Comparison of ENCODE assay signal across 13 mouse cellular contexts in genomic region chr5:125138841-125139430, GRCm38 (mm10). TPM values are rescaled to one million over a fixed set of nuclear protein-coding genes. Genes with fewer than 3 reads are reported as not detected.
DNase-seq lines count a peak whose midpoint lies in the region; ATAC-seq and TF ChIP-seq lines count a peak whose summit lies in the region.
"Had no signal": no experiment of that assay in that cellular context is flagged by ENCODE, and none has a peak within 500 bp of the region (broad histone marks: within the 10 kb centered on the region; RNA-seq: fewer than 3 reads in every experiment).

No protein-coding gene starts in this region.

- peak; percentile 94 for DNase-seq in heart, adult 11 months
- no peak for DNase-seq in heart, adult 9 months (ENCODE audit: low spot score in 2 of 2)
- no peak for DNase-seq in lung, embryonic 14.5 days
- no peak for DNase-seq in lung, adult 2 months
- peak; percentile 50 for DNase-seq in hindbrain, postnatal 0 days (ENCODE audit: low spot score)
- DNase-seq in liver, embryonic 11.5 days (ENCODE audit: low spot score): no peak
- DNase-seq in spleen, adult 18-20 months: no peak
- DNase-seq: B cell, adult 2 months; kidney, adult 11 months; lung, postnatal 36 days; retina, postnatal 1 day had no signal

- no peak for TF ChIP-seq POLR2A in lung, adult 2 months (IDR thresholded peaks at IDR 0.05; ENCODE audit: borderline replicate concordance, extremely low read depth, low read depth, low read length)
- no peak for TF ChIP-seq POLR2A in olfactory bulb, adult 2 months (IDR thresholded peaks at IDR 0.05; ENCODE audit: insufficient read depth, low read depth, low read length)

- no peak overlapping the region for H3K27ac ChIP-seq in lung, embryonic 14.5 days (ENCODE audit: low read depth)
- peak overlapping the region; percentile 92 for H3K27ac ChIP-seq in hindbrain, postnatal 0 days
- H3K27ac ChIP-seq in olfactory bulb, adult 2 months (ENCODE audit: insufficient read depth, low read depth, low read length): peak overlapping the region; percentile 100
- H3K27ac ChIP-seq in liver, embryonic 11.5 days (ENCODE audit: low read depth, low read length): no peak overlapping the region; the same call in 1 of the 2 replicates

- H3K4me1 ChIP-seq in lung, embryonic 14.5 days (ENCODE audit: insufficient read depth): peaks cover 79% of the 10 kb centered on the region
- peaks cover 54% of the 10 kb centered on the region for H3K4me1 ChIP-seq in lung, adult 2 months (ENCODE audit: control insufficient read depth, insufficient read depth, low read length)
- H3K4me1 ChIP-seq in hindbrain, postnatal 0 days (ENCODE audit: insufficient read depth, low read length): peaks cover 64% of the 10 kb centered on the region
- H3K4me1 ChIP-seq in olfactory bulb, adult 2 months (ENCODE audit: control insufficient read depth, insufficient read depth, low read length): peaks cover 91% of the 10 kb centered on the region
- peaks cover 64% of the 10 kb centered on the region for H3K4me1 ChIP-seq in liver, embryonic 11.5 days (replicated peaks; ENCODE audit: control insufficient read depth, insufficient read depth, low read length)

- peak overlapping the region; percentile 85 for H3K4me2 ChIP-seq in lung, embryonic 14.5 days
- 0 out of 2 replicates have a peak overlapping the region, but pooled peaks have one; percentile 7 for H3K4me2 ChIP-seq in hindbrain, postnatal 0 days (ENCODE audit: low read depth, low read length)
- H3K4me2 ChIP-seq in liver, embryonic 11.5 days: no peak overlapping the region

- no peaks in the 10 kb centered on the region for H3K9me3 ChIP-seq in lung, embryonic 14.5 days (ENCODE audit: low read depth, low read length)
- no peaks in the 10 kb centered on the region for H3K9me3 ChIP-seq in hindbrain, postnatal 0 days (ENCODE audit: low read length)
- H3K9me3 ChIP-seq in liver, embryonic 11.5 days (ENCODE audit: control insufficient read depth, low read length): no peaks in the 10 kb centered on the region

- no peaks in the 10 kb centered on the region for H3K27me3 ChIP-seq in lung, embryonic 14.5 days (ENCODE audit: insufficient read depth, low read length)
- H3K27me3 ChIP-seq in hindbrain, postnatal 0 days (ENCODE audit: insufficient read depth, low read length): no peaks in the 10 kb centered on the region
- no peaks in the 10 kb centered on the region for H3K27me3 ChIP-seq in liver, embryonic 11.5 days (replicated peaks; ENCODE audit: control insufficient read depth, insufficient read depth, low read length)
- H3K27me3 ChIP-seq: Patski had no signal

- no peaks in the 10 kb centered on the region for H3K36me3 ChIP-seq in lung, embryonic 14.5 days (ENCODE audit: insufficient read depth)
- H3K36me3 ChIP-seq in hindbrain, postnatal 0 days (ENCODE audit: insufficient read depth, low read length): no peaks in the 10 kb centered on the region
- H3K36me3 ChIP-seq in liver, embryonic 11.5 days (ENCODE audit: control insufficient read depth, insufficient read depth, low read length): no peaks in the 10 kb centered on the region

- no peak overlapping the region for H3K9ac ChIP-seq in lung, embryonic 14.5 days
- H3K9ac ChIP-seq in hindbrain, postnatal 0 days (replicated peaks; ENCODE audit: low read length): no peak overlapping the region
- no peak overlapping the region for H3K9ac ChIP-seq in liver, embryonic 11.5 days (ENCODE audit: low read depth, low read length)

- TF ChIP-seq CTCF in lung, embryonic 14.5 days (IDR thresholded peaks at IDR 0.05; ENCODE audit: low read depth): no peak
- TF ChIP-seq CTCF in lung, adult 2 months (IDR thresholded peaks at IDR 0.05; ENCODE audit: insufficient read depth, low read length): no peak
- no peak for TF ChIP-seq CTCF in hindbrain, postnatal 0 days (IDR thresholded peaks at IDR 0.05; ENCODE audit: low read depth)
- TF ChIP-seq CTCF in olfactory bulb, adult 2 months (IDR thresholded peaks at IDR 0.05; ENCODE audit: insufficient read depth, low read depth, low read length): no peak

- H3K4me3 ChIP-seq in lung, embryonic 14.5 days (ENCODE audit: low read depth, low read length): no peak overlapping the region
- H3K4me3 ChIP-seq in lung, adult 2 months (replicated peaks; ENCODE audit: extremely low read depth, low read depth, low read length): no peak overlapping the region
- H3K4me3 ChIP-seq in hindbrain, postnatal 0 days (ENCODE audit: low read length): no peak overlapping the region
- H3K4me3 ChIP-seq in olfactory bulb, adult 2 months (ENCODE audit: insufficient read depth, low read depth, low read length): no peak overlapping the region
- no peak overlapping the region for H3K4me3 ChIP-seq in liver, embryonic 11.5 days (ENCODE audit: low read depth, low read length)

- ATAC-seq in lung, embryonic 14.5 days (ENCODE audit: insufficient read depth): no peak
- no peak for ATAC-seq in hindbrain, postnatal 0 days
- ATAC-seq in liver, embryonic 11.5 days (replicated peaks; ENCODE audit: low FRiP score): no peak
- ATAC-seq: Patski had no signal

- 70% methylated on average over 13 of the region's 13 CpGs for WGBS in lung, embryonic 14.5 days
- 74% methylated on average over 13 of the region's 13 CpGs for WGBS in lung, adult 2 months
- WGBS in hindbrain, postnatal 0 days: 57% methylated on average over 13 of the region's 13 CpGs
- WGBS in olfactory bulb, adult 2 months: 60% methylated on average over 13 of the region's 13 CpGs
- WGBS in liver, embryonic 11.5 days: 88% methylated on average over 13 of the region's 13 CpGs

RNA-seq across cellular contexts. Expression of gene Ncor2, which starts 40.1 kb away (rescaled TPM):
- polyA plus RNA-seq in lung, embryonic 14.5 days (2014; fragmentation: Nextera tagmentation; extraction: Ambion mirVana): 34.9 and 36.5 TPM in 2 replicates
- 65.5 and 78.9 TPM in 2 replicates for polyA plus RNA-seq in lung, adult 2 months (2012; rRNA removed)
- total RNA-seq in hindbrain, postnatal 0 days (2014; rRNA removed): 35.4 and 37.5 TPM in 2 replicates
- 20.9 and 22.7 TPM in 2 replicates for polyA plus RNA-seq in hindbrain, postnatal 0 days (2015; fragmentation: Nextera tagmentation; extraction: Ambion mirVana)
- not detected in 2 replicates for polyA plus RNA-seq in olfactory bulb, adult 2 months (2012; ENCODE audit: insufficient read depth, insufficient read length, low replicate concordance, missing spikeins)
- polyA plus RNA-seq in liver, embryonic 11.5 days (2014; fragmentation: Nextera tagmentation; extraction: Ambion mirVana): 14.0 and 17.2 TPM in 2 replicates

Comparison
In these comparisons a context has a peak if more than half of its experiments do, and no peak if none do; other contexts are left out.
1. DNase-seq: peak in heart, adult 11 months (single experiment) and hindbrain, postnatal 0 days (single experiment); none in heart, adult 9 months (0 of 2), lung, embryonic 14.5 days (single experiment), lung, adult 2 months (single experiment), liver, embryonic 11.5 days (single experiment) and spleen, adult 18-20 months (0 of 2).
2. H3K27ac ChIP-seq: peak in hindbrain, postnatal 0 days (single experiment) and olfactory bulb, adult 2 months (single experiment); none in lung, embryonic 14.5 days (single experiment) and liver, embryonic 11.5 days (single experiment).